Mouse (Mus musculus): ENCODE results near the gene Ubqln2. TPM values are rescaled to one million over a fixed set of nuclear protein-coding genes. Genes with fewer than 3 reads are reported as not detected.
A peak's percentile ranks its signal among the peaks of the same experiment; 100 is the strongest.

Gene Ubqln2
- 53.7 and 61.5 TPM in 2 replicates for total RNA-seq (2014; fragmentation: Nextera tagmentation)
- 5.9 TPM in 2 replicates for total RNA-seq (2017)
- 68.3 and 88.9 TPM in 2 replicates for polyA plus RNA-seq (2012)

GRCm38 (mm10) chrX:153497688-153498516 lies at the start of gene Ubqln2:
Gene Ubqln2 (plus strand): TSS chrX:153498227.
- DNase-seq (ENCODE audit: low spot score) (peak; percentile 49), ATAC-seq (ENCODE audit: extremely low read depth, insufficient number of reproducible peaks, low FRiP score, poor library complexity, severe bottlenecking) (peak; percentile 92)

GRCm38 (mm10) chrX:153451946-153452345 lies 46.1 kb upstream of the Ubqln2 start:
- Histone ChIP-seq H3K9me3 (replicated peaks) (no peaks in the 10 kb centered on the region), H3K36me3 (replicated peaks) (no peaks in the 10 kb centered on the region), H3K27me3 (ENCODE audit: insufficient read depth, low read length) (no peaks in the 10 kb centered on the region), H3K4me1 (ENCODE audit: insufficient read depth, low read depth, low read length) (no peaks in the 10 kb centered on the region), H3K4me3 (ENCODE audit: low read depth, low read length) (no peak overlapping the region)
- DNase-seq (ENCODE audit: low spot score) (no peak), ATAC-seq (ENCODE audit: extremely low read depth, insufficient number of reproducible peaks, low FRiP score, poor library complexity, severe bottlenecking) (peak; percentile 45; the same call in 1 of the 2 replicates)
- TF ChIP-seq POLR2AphosphoS5 (IDR thresholded peaks at IDR 0.05; ENCODE audit: insufficient replicate concordance, low read depth, low read length) (no peak), GATA2 (IDR thresholded peaks at IDR 0.05; ENCODE audit: borderline replicate concordance, low read depth, low read length) (no peak), GATA1 (IDR thresholded peaks at IDR 0.05; ENCODE audit: borderline replicate concordance, low read length) (no peak), CTCF (IDR thresholded peaks at IDR 0.05; ENCODE audit: low read depth, low read length) (no peak), TAL1 (conservative IDR thresholded peaks at IDR 0.05; ENCODE audit: low read depth, low read length) (no peak)

More at GRCm38 (mm10) chrX:153497688-153498516, at the start of gene Ubqln2:
- Histone ChIP-seq H3K27me3 (ENCODE audit: insufficient read depth, low read length) (no peaks in the 10 kb centered on the region), H3K4me3 (ENCODE audit: low read depth, low read length) (peak within 1 kb of the TSS; percentile 75), H3K9me3 (replicated peaks) (no peaks in the 10 kb centered on the region), H3K36me3 (replicated peaks) (peaks cover 13% of the 10 kb centered on the region), H3K4me1 (ENCODE audit: insufficient read depth, low read depth, low read length) (peaks cover 17% of the 10 kb centered on the region)
- TF ChIP-seq CTCF (IDR thresholded peaks at IDR 0.05; ENCODE audit: low read depth, low read length) (no peak), GATA1 (IDR thresholded peaks at IDR 0.05; ENCODE audit: borderline replicate concordance, low read length) (no peak), POLR2AphosphoS5 (IDR thresholded peaks at IDR 0.05; ENCODE audit: insufficient replicate concordance, low read depth, low read length) (no peak), TAL1 (conservative IDR thresholded peaks at IDR 0.05; ENCODE audit: low read depth, low read length) (no peak), GATA2 (IDR thresholded peaks at IDR 0.05; ENCODE audit: borderline replicate concordance, low read depth, low read length) (no peak)

- no peak for TF ChIP-seq POLR2AphosphoS5 (IDR thresholded peaks at IDR 0.05; ENCODE audit: insufficient replicate concordance, low read depth, low read length)
- TF ChIP-seq TAL1 (conservative IDR thresholded peaks at IDR 0.05; ENCODE audit: low read depth, low read length): no peak
- no peak for TF ChIP-seq GATA2 (IDR thresholded peaks at IDR 0.05; ENCODE audit: borderline replicate concordance, low read depth, low read length)
- TF ChIP-seq CTCF (IDR thresholded peaks at IDR 0.05; ENCODE audit: low read depth, low read length): no peak
- TF ChIP-seq GATA1 (IDR thresholded peaks at IDR 0.05; ENCODE audit: borderline replicate concordance, low read length): no peak
- Histone ChIP-seq H3K4me3 (ENCODE audit: low read depth, low read length) (no peak overlapping the region), H3K9me3 (replicated peaks) (no peaks in the 10 kb centered on the region), H3K27me3 (ENCODE audit: insufficient read depth, low read length) (no peaks in the 10 kb centered on the region), H3K36me3 (replicated peaks) (no peaks in the 10 kb centered on the region), H3K4me1 (ENCODE audit: insufficient read depth, low read depth, low read length) (no peaks in the 10 kb centered on the region)
- DNase-seq (ENCODE audit: low spot score): no peak
- ATAC-seq (ENCODE audit: extremely low read depth, insufficient number of reproducible peaks, low FRiP score, poor library complexity, severe bottlenecking): no peak
These were observed 21.2 kb upstream of the Ubqln2 start for GRCm38 (mm10) chrX:153476760-153477248.

- DNase-seq (ENCODE audit: low spot score) (no peak), ATAC-seq (ENCODE audit: extremely low read depth, insufficient number of reproducible peaks, low FRiP score, poor library complexity, severe bottlenecking) (no peak)
- TF ChIP-seq TAL1 (conservative IDR thresholded peaks at IDR 0.05; ENCODE audit: low read depth, low read length): no peak
- TF ChIP-seq CTCF (IDR thresholded peaks at IDR 0.05; ENCODE audit: low read depth, low read length): no peak
- TF ChIP-seq POLR2AphosphoS5 (IDR thresholded peaks at IDR 0.05; ENCODE audit: insufficient replicate concordance, low read depth, low read length): no peak
- TF ChIP-seq GATA1 (IDR thresholded peaks at IDR 0.05; ENCODE audit: borderline replicate concordance, low read length): no peak
- no peak for TF ChIP-seq GATA2 (IDR thresholded peaks at IDR 0.05; ENCODE audit: borderline replicate concordance, low read depth, low read length)
- Histone ChIP-seq H3K4me1 (ENCODE audit: insufficient read depth, low read depth, low read length) (no peaks in the 10 kb centered on the region), H3K36me3 (replicated peaks) (no peaks in the 10 kb centered on the region), H3K4me3 (ENCODE audit: low read depth, low read length) (no peak overlapping the region), H3K9me3 (replicated peaks) (no peaks in the 10 kb centered on the region), H3K27me3 (ENCODE audit: insufficient read depth, low read length) (no peaks in the 10 kb centered on the region)
These were observed 5.7 kb upstream of the Ubqln2 start for GRCm38 (mm10) chrX:153492326-153492725.

GRCm38 (mm10) chrX:153498665-153499293 lies 752 bp downstream of the Ubqln2 start:
- peaks cover 13% of the 10 kb centered on the region for H3K36me3 ChIP-seq (replicated peaks)
- ATAC-seq (ENCODE audit: extremely low read depth, insufficient number of reproducible peaks, low FRiP score, poor library complexity, severe bottlenecking) (no peak), DNase-seq (ENCODE audit: low spot score) (no peak)
- H3K9me3 ChIP-seq (replicated peaks): no peaks in the 10 kb centered on the region
- TF ChIP-seq POLR2AphosphoS5 (IDR thresholded peaks at IDR 0.05; ENCODE audit: insufficient replicate concordance, low read depth, low read length): no peak
- TF ChIP-seq GATA2 (IDR thresholded peaks at IDR 0.05; ENCODE audit: borderline replicate concordance, low read depth, low read length): no peak
- no peak for TF ChIP-seq GATA1 (IDR thresholded peaks at IDR 0.05; ENCODE audit: borderline replicate concordance, low read length)
- no peak for TF ChIP-seq CTCF (IDR thresholded peaks at IDR 0.05; ENCODE audit: low read depth, low read length)
- no peak for TF ChIP-seq TAL1 (conservative IDR thresholded peaks at IDR 0.05; ENCODE audit: low read depth, low read length)
- peak overlapping the region; percentile 75 for H3K4me3 ChIP-seq (ENCODE audit: low read depth, low read length)
- H3K27me3 ChIP-seq (ENCODE audit: insufficient read depth, low read length): no peaks in the 10 kb centered on the region
- H3K4me1 ChIP-seq (ENCODE audit: insufficient read depth, low read depth, low read length): peaks cover 17% of the 10 kb centered on the region
